Mouse (Mus musculus): ENCODE results near the gene Rab3c. TPM values are rescaled to one million over a fixed set of nuclear protein-coding genes. Genes with fewer than 3 reads are reported as not detected.

Gene Rab3c
- total RNA-seq, 2 experiments from 2014 or later = 21.2 to 24.4 TPM

GRCm38 (mm10) chr13:110190039-110190438, 90.8 kb downstream of the Rab3c start:
- no peak for DNase-seq

GRCm38 (mm10) chr13:110184963-110185685, 95.7 kb downstream of the Rab3c start:
- no peak for DNase-seq

GRCm38 (mm10) chr13:110175651-110176050, 105.1 kb downstream of the Rab3c start:
- DNase-seq = no peak

- no peak for DNase-seq
These were observed 111.1 kb downstream of the Rab3c start for GRCm38 (mm10) chr13:110169669-110170068.

GRCm38 (mm10) chr13:110169152-110169551, 111.6 kb downstream of the Rab3c start:
- no peak for DNase-seq

GRCm38 (mm10) chr13:110168570-110168969, 112.2 kb downstream of the Rab3c start:
- DNase-seq = no peak

GRCm38 (mm10) chr13:110166622-110167330, 114.0 kb downstream of the Rab3c start:
- DNase-seq = no peak

- no peak for DNase-seq
These were observed 120.8 kb downstream of the Rab3c start for GRCm38 (mm10) chr13:110159980-110160379.

- no peak for DNase-seq
These were observed 121.9 kb downstream of the Rab3c start for GRCm38 (mm10) chr13:110158588-110159519.

- DNase-seq = no peak
These were observed 135.3 kb downstream of the Rab3c start for GRCm38 (mm10) chr13:110145545-110145944.

- peak; percentile 22 for DNase-seq
These were observed 135.8 kb downstream of the Rab3c start for GRCm38 (mm10) chr13:110145019-110145418.

- DNase-seq = peak; percentile 16
These were observed 141.5 kb downstream of the Rab3c start for GRCm38 (mm10) chr13:110139339-110139738.

GRCm38 (mm10) chr13:110138644-110139043, 142.2 kb downstream of the Rab3c start:
- DNase-seq = peak; percentile 13

- no peak for DNase-seq
These were observed 153.1 kb downstream of the Rab3c start for GRCm38 (mm10) chr13:110127613-110128258.

- no peak for DNase-seq
These were observed 158.0 kb downstream of the Rab3c start for GRCm38 (mm10) chr13:110122825-110123224.

GRCm38 (mm10) chr13:110116892-110117291, 163.9 kb downstream of the Rab3c start:
- no peak for DNase-seq

GRCm38 (mm10) chr13:110116316-110116715, 164.5 kb downstream of the Rab3c start:
- peak; percentile 21 for DNase-seq

GRCm38 (mm10) chr13:110114870-110115645, 165.7 kb downstream of the Rab3c start:
- no peak for DNase-seq

- DNase-seq = peak; percentile 35
These were observed 167.1 kb downstream of the Rab3c start for GRCm38 (mm10) chr13:110113711-110114110.

GRCm38 (mm10) chr13:110097424-110098050, 183.3 kb downstream of the Rab3c start:
- DNase-seq = peak; percentile 12

- no peak for DNase-seq
These were observed 185.8 kb downstream of the Rab3c start for GRCm38 (mm10) chr13:110094998-110095397.
